Mouse (Mus musculus) neural tube, embryonic 15.5 days (tissue): ENCODE data around the gene Rassf1. TPM values are rescaled to one million over a fixed set of nuclear protein-coding genes. Genes with fewer than 3 reads are reported as not detected.
A peak's percentile ranks its signal among the peaks of the same experiment; 100 is the strongest.

Experiments used
- ATAC-seq: fragments of 200-750 bp; cut with Nextera tagmentation; 2 replicates; pipeline ENCODE4 v1.8.0; 2017; ENCODE audit warnings: mild to moderate bottlenecking, moderate TSS enrichment, moderate library complexity; ENCODE audit not compliant: low FRiP score
- H3K27ac ChIP-seq: fragments of 300-500 bp; sonication (generic); replicated peaks from 2 replicates; pipeline ENCODE4 v1.5.1; 2015; ENCODE audit warnings: mild to moderate bottlenecking, inconsistent platforms
- H3K27me3 ChIP-seq: fragments of 300-500 bp; sonication (generic); replicated peaks from 2 replicates; pipeline ENCODE4 v1.6.1; 2015; ENCODE audit warnings: inconsistent platforms
- H3K36me3 ChIP-seq: fragments of 300-500 bp; sonication (generic); 2 replicates; pipeline ENCODE4 v1.6.1; 2015; ENCODE audit warnings: inconsistent platforms
- H3K4me1 ChIP-seq: fragments of 300-500 bp; sonication (generic); 2 replicates; pipeline ENCODE4 v1.6.1; 2015; ENCODE audit warnings: inconsistent platforms
- H3K4me2 ChIP-seq: fragments of 300-500 bp; sonication (generic); 2 replicates; pipeline ENCODE4 v1.6.1; 2015; ENCODE audit warnings: inconsistent platforms, mild to moderate bottlenecking, moderate library complexity
- H3K4me3 ChIP-seq: fragments of 300-500 bp; sonication (generic); replicated peaks from 2 replicates; pipeline ENCODE4 v1.5.1; 2015; ENCODE audit warnings: mild to moderate bottlenecking, inconsistent platforms
- H3K9ac ChIP-seq: fragments of 300-500 bp; sonication (generic); replicated peaks from 2 replicates; pipeline ENCODE4 v1.6.1; 2015; ENCODE audit warnings: mild to moderate bottlenecking, inconsistent platforms
- H3K9me3 ChIP-seq: fragments of 300-500 bp; sonication (generic); replicated peaks from 2 replicates; pipeline ENCODE4 v1.6.1; 2016; ENCODE audit warnings: inconsistent platforms
- WGBS: fragments of 180-500 bp; shearing (Covaris S2); methylation state at CpG from one replicate; pipeline ENCODE4 v1.1.7; 2015; ENCODE audit warnings: mixed read lengths; 5-methylcytosine and 5-hydroxymethylcytosine counted together
- polyA plus RNA-seq: library from polyadenylated mRNA; unstranded; fragments of >200 nt; fragmentation: Nextera tagmentation; extraction: Ambion mirVana; gene quantifications from 2 replicates; pipeline ENCODE4 v1.2.1, GENCODE M21; 2015

Gene Rassf1
- polyA plus RNA-seq, 1 experiment from 2014 or later: 41.2 TPM

GRCm38 (mm10) chr9:107575579-107576356 lies 24.4 kb downstream of the Rassf1 start:
- no peaks in the 10 kb centered on the region for H3K9me3 ChIP-seq
- 87% methylated on average over 14 of the region's 14 CpGs for WGBS
- H3K27ac ChIP-seq: no peak overlapping the region
- no peaks in the 10 kb centered on the region for H3K27me3 ChIP-seq
- peaks cover 45% of the 10 kb centered on the region for H3K4me1 ChIP-seq
- H3K9ac ChIP-seq: no peak overlapping the region
- no peak for ATAC-seq
- H3K4me2 ChIP-seq: no peak overlapping the region
- peaks cover 33% of the 10 kb centered on the region for H3K36me3 ChIP-seq
- H3K4me3 ChIP-seq: no peak overlapping the region

GRCm38 (mm10) chr9:107576357-107577107 lies 25.2 kb downstream of the Rassf1 start, which contains the start of gene Hyal1:
Gene Hyal1 (plus strand): TSS chr9:107576927.
- peaks cover 45% of the 10 kb centered on the region for H3K4me1 ChIP-seq
- peak within 1 kb of the TSS; percentile 23 for H3K4me3 ChIP-seq
- peaks cover 26% of the 10 kb centered on the region for H3K36me3 ChIP-seq
- peak within 1 kb of the TSS; percentile 48 for H3K27ac ChIP-seq
- no peaks in the 10 kb centered on the region for H3K27me3 ChIP-seq
- H3K9ac ChIP-seq: peak within 1 kb of the TSS; percentile 34
- H3K9me3 ChIP-seq: no peaks in the 10 kb centered on the region
- ATAC-seq: no peak
- WGBS: 29% methylated on average over 16 of the region's 16 CpGs
- H3K4me2 ChIP-seq: peak within 1 kb of the TSS; percentile 47

- Histone ChIP-seq H3K9ac (no peak overlapping the region), H3K27me3 (no peaks in the 10 kb centered on the region), H3K9me3 (no peaks in the 10 kb centered on the region), H3K4me1 (peaks cover 47% of the 10 kb centered on the region), H3K4me2 (no peak overlapping the region), H3K4me3 (no peak overlapping the region), H3K36me3 (peaks cover 15% of the 10 kb centered on the region), H3K27ac (no peak overlapping the region)
- 96% methylated on average over 10 of the region's 10 CpGs for WGBS
- ATAC-seq: no peak
These were observed 26.5 kb downstream of the Rassf1 start for GRCm38 (mm10) chr9:107577871-107578270.

- 77% methylated on average over 3 of the region's 3 CpGs for WGBS
- no peak within 1 kb of the TSS for H3K4me3 ChIP-seq
- peaks cover 47% of the 10 kb centered on the region for H3K4me1 ChIP-seq
- H3K9ac ChIP-seq: peak within 1 kb of the TSS; percentile 14; the same call in 1 of the 2 replicates
- no peaks in the 10 kb centered on the region for H3K9me3 ChIP-seq
- no peak for ATAC-seq
- H3K4me2 ChIP-seq: peak within 1 kb of the TSS; percentile 94
- H3K27ac ChIP-seq: no peak within 1 kb of the TSS
- no peaks in the 10 kb centered on the region for H3K27me3 ChIP-seq
- H3K36me3 ChIP-seq: peaks cover 10% of the 10 kb centered on the region; the same call in 1 of the 2 replicates
These were observed 27.2 kb downstream of the Rassf1 start, which contains the start of gene Naa80 for GRCm38 (mm10) chr9:107578587-107578986. Gene Naa80 (plus strand): TSS chr9:107578887.

GRCm38 (mm10) chr9:107579023-107579900 lies 27.9 kb downstream of the Rassf1 start:
- H3K4me1 ChIP-seq: peaks cover 47% of the 10 kb centered on the region
- 0 out of 2 replicates have a peak overlapping the region, but pooled peaks have one; percentile 14 for H3K9ac ChIP-seq
- peak overlapping the region; percentile 94 for H3K4me2 ChIP-seq
- no peaks in the 10 kb centered on the region for H3K27me3 ChIP-seq
- ATAC-seq: no peak
- 86% methylated on average over 14 of the region's 14 CpGs for WGBS
- H3K27ac ChIP-seq: no peak overlapping the region
- H3K9me3 ChIP-seq: no peaks in the 10 kb centered on the region
- H3K4me3 ChIP-seq: no peak overlapping the region
- H3K36me3 ChIP-seq: peaks cover 6% of the 10 kb centered on the region; the same call in 1 of the 2 replicates

- peak; percentile 74 for ATAC-seq
- H3K4me1 ChIP-seq: peaks cover 47% of the 10 kb centered on the region
- peak within 1 kb of the TSS; percentile 58 for H3K4me3 ChIP-seq
- H3K9me3 ChIP-seq: no peaks in the 10 kb centered on the region
- H3K9ac ChIP-seq: peak within 1 kb of the TSS; percentile 73
- peak within 1 kb of the TSS; percentile 85 for H3K27ac ChIP-seq
- no peaks in the 10 kb centered on the region for H3K27me3 ChIP-seq
- H3K36me3 ChIP-seq: no peaks in the 10 kb centered on the region
- H3K4me2 ChIP-seq: peak within 1 kb of the TSS; percentile 94
- under 1% methylated on average over 32 of the region's 32 CpGs for WGBS
These were observed 29.4 kb downstream of the Rassf1 start, which contains the start of gene Hyal3 for GRCm38 (mm10) chr9:107580501-107581317. Gene Hyal3 (plus strand): TSS chr9:107580818.

- Histone ChIP-seq H3K27ac (no peak overlapping the region), H3K36me3 (no peaks in the 10 kb centered on the region)
These were observed 30.2 kb downstream of the Rassf1 start for GRCm38 (mm10) chr9:107581584-107581983.

GRCm38 (mm10) chr9:107582509-107583062 lies 31.2 kb downstream of the Rassf1 start:
- WGBS: 95% methylated on average over 7 of the region's 7 CpGs
- H3K9ac ChIP-seq: no peak overlapping the region
- no peak overlapping the region for H3K4me3 ChIP-seq
- H3K27ac ChIP-seq: no peak overlapping the region
- H3K4me1 ChIP-seq: peaks cover 42% of the 10 kb centered on the region
- no peaks in the 10 kb centered on the region for H3K36me3 ChIP-seq
- no peak for ATAC-seq
- no peaks in the 10 kb centered on the region for H3K27me3 ChIP-seq
- H3K9me3 ChIP-seq: no peaks in the 10 kb centered on the region
- no peak overlapping the region for H3K4me2 ChIP-seq

More at GRCm38 (mm10) chr9:107581584-107581983, 30.2 kb downstream of the Rassf1 start:
- H3K27me3 ChIP-seq: no peaks in the 10 kb centered on the region
- H3K9ac ChIP-seq: no peak overlapping the region
- H3K4me3 ChIP-seq: peak overlapping the region; percentile 58
- H3K4me2 ChIP-seq: peak overlapping the region; percentile 94
- WGBS: 89% methylated on average over 4 of the region's 4 CpGs
- no peak for ATAC-seq
- no peaks in the 10 kb centered on the region for H3K9me3 ChIP-seq
- H3K4me1 ChIP-seq: peaks cover 47% of the 10 kb centered on the region

- H3K4me1 ChIP-seq: peaks cover 42% of the 10 kb centered on the region
- no peak overlapping the region for H3K4me3 ChIP-seq
- no peaks in the 10 kb centered on the region for H3K9me3 ChIP-seq
- no peak overlapping the region for H3K4me2 ChIP-seq
- no peak for ATAC-seq
- H3K36me3 ChIP-seq: no peaks in the 10 kb centered on the region
- 90% methylated on average over 13 of the region's 14 CpGs for WGBS
- H3K9ac ChIP-seq: no peak overlapping the region
- H3K27ac ChIP-seq: no peak overlapping the region
- H3K27me3 ChIP-seq: no peaks in the 10 kb centered on the region
These were observed 31.8 kb downstream of the Rassf1 start for GRCm38 (mm10) chr9:107583174-107583573.

GRCm38 (mm10) chr9:107586504-107586903 lies 35.1 kb downstream of the Rassf1 start:
- WGBS: 91% methylated on average over 5 of the region's 5 CpGs
- ATAC-seq: no peak
- no peak overlapping the region for H3K4me2 ChIP-seq
- no peak overlapping the region for H3K27ac ChIP-seq
- no peak overlapping the region for H3K4me3 ChIP-seq
- H3K27me3 ChIP-seq: no peaks in the 10 kb centered on the region
- H3K36me3 ChIP-seq: peaks cover 13% of the 10 kb centered on the region
- no peaks in the 10 kb centered on the region for H3K9me3 ChIP-seq
- H3K9ac ChIP-seq: no peak overlapping the region
- H3K4me1 ChIP-seq: peaks cover 27% of the 10 kb centered on the region
